Mouse (Mus musculus): ENCODE results near the gene Plxdc2. TPM values are rescaled to one million over a fixed set of nuclear protein-coding genes. Genes with fewer than 3 reads are reported as not detected.

The Plxdc2 gene
- polyA plus RNA-seq, 1 experiment from 2014 or later: 32.1 TPM

- Histone ChIP-seq H3K9ac (no peak overlapping the region), H3K4me2 (replicated peaks) (no peak overlapping the region), H3K36me3 (no peaks in the 10 kb centered on the region), H3K27me3 (no peaks in the 10 kb centered on the region), H3K9me3 (no peaks in the 10 kb centered on the region), H3K4me3 (no peak overlapping the region), H3K27ac (no peak overlapping the region), H3K4me1 (no peaks in the 10 kb centered on the region)
- ATAC-seq (ENCODE audit: insufficient number of reproducible peaks, insufficient read depth, low FRiP score, low TSS enrichment): no peak
- 75% methylated on average over 2 of the region's 2 CpGs for WGBS
Observed at GRCm38 (mm10) chr2:16442643-16443042, 86.5 kb downstream of the Plxdc2 start.

GRCm38 (mm10) chr2:16447936-16448335 is 91.8 kb downstream of the Plxdc2 start:
- Histone ChIP-seq H3K9me3 (no peaks in the 10 kb centered on the region; the same call in 1 of the 2 replicates), H3K4me2 (replicated peaks) (no peak overlapping the region), H3K9ac (no peak overlapping the region), H3K27ac (no peak overlapping the region), H3K27me3 (no peaks in the 10 kb centered on the region), H3K4me3 (no peak overlapping the region), H3K36me3 (no peaks in the 10 kb centered on the region), H3K4me1 (peaks cover 10% of the 10 kb centered on the region)
- ATAC-seq (ENCODE audit: insufficient number of reproducible peaks, insufficient read depth, low FRiP score, low TSS enrichment): no peak
- WGBS: 82% methylated on average over 4 of the region's 4 CpGs

- no peak overlapping the region for H3K4me2 ChIP-seq (replicated peaks)
- no peak overlapping the region for H3K9ac ChIP-seq
- H3K9me3 ChIP-seq: no peaks in the 10 kb centered on the region; the same call in 1 of the 2 replicates
- no peaks in the 10 kb centered on the region for H3K27me3 ChIP-seq
- no peak overlapping the region for H3K4me3 ChIP-seq
- H3K27ac ChIP-seq: peak overlapping the region; percentile 32; the same call in 1 of the 2 replicates
- no peak for ATAC-seq (ENCODE audit: insufficient number of reproducible peaks, insufficient read depth, low FRiP score, low TSS enrichment)
- peaks cover 10% of the 10 kb centered on the region for H3K4me1 ChIP-seq
- H3K36me3 ChIP-seq: no peaks in the 10 kb centered on the region
- WGBS: 37% methylated on average over 7 of the region's 7 CpGs
Observed at GRCm38 (mm10) chr2:16450838-16451665, 94.9 kb downstream of the Plxdc2 start.

- Histone ChIP-seq H3K27me3 (no peaks in the 10 kb centered on the region), H3K27ac (no peak overlapping the region), H3K9ac (no peak overlapping the region), H3K4me1 (peaks cover 15% of the 10 kb centered on the region), H3K4me3 (no peak overlapping the region), H3K4me2 (replicated peaks) (no peak overlapping the region), H3K36me3 (no peaks in the 10 kb centered on the region), H3K9me3 (no peaks in the 10 kb centered on the region; the same call in 1 of the 2 replicates)
- WGBS: 79% methylated on average over 4 of the region's 4 CpGs
- no peak for ATAC-seq (ENCODE audit: insufficient number of reproducible peaks, insufficient read depth, low FRiP score, low TSS enrichment)
Observed at GRCm38 (mm10) chr2:16451666-16452009, 95.5 kb downstream of the Plxdc2 start.

DNA sequence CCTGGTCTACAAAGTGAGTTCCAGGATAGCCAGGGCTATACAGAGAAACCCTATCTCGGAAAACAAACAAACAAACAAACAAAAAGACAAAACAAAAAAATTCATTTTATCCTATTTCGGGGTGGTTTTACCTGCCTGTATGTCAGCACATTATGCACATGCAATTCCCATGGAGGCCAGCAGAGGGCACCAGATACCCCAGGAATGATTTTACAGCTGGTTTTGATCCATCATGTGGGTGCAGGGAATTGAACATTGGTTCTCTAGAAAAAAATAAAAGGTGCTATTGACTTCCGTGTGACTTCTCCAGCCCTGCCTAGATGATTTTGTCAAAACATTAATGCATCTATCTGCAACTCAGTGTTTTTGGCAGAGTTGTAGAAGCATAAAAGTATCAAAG is 96.0 kb downstream of the Plxdc2 start:
- H3K9ac ChIP-seq: no peak overlapping the region
- ATAC-seq (ENCODE audit: insufficient number of reproducible peaks, insufficient read depth, low FRiP score, low TSS enrichment): no peak
- WGBS: 97% methylated on average over 3 of the region's 3 CpGs

DNA sequence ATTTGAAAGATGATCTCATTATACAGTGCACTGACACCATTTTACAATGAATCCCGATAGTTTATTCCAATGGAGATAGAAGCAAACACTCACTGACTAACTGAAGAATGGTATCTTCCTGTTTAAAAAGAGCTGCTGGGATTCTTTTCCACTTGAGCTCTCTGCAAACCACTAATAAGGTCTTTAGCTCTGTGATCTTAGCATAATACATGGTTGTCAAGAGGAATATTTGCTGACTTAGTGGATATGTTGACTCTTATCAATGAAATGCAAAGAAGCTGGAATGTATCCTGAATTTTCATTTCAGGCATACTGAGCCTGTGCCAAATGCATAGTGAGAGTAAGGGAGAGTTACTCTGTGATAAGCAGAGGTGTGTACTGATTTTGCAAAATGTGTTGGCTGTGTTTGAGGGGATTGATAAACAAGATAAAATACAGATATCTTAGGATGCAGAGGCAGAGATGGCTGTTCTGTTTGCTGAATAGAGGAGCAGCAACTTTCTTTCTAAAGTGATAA is 100.2 kb downstream of the Plxdc2 start:
- WGBS: 88% methylated on average over 1 of the region's 1 CpGs
- no peaks in the 10 kb centered on the region for H3K36me3 ChIP-seq
- no peaks in the 10 kb centered on the region for H3K27me3 ChIP-seq
- no peak overlapping the region for H3K9ac ChIP-seq
- no peak overlapping the region for H3K27ac ChIP-seq
- peaks cover 5% of the 10 kb centered on the region for H3K4me1 ChIP-seq
- H3K4me2 ChIP-seq (replicated peaks): no peak overlapping the region
- no peaks in the 10 kb centered on the region; the same call in 1 of the 2 replicates for H3K9me3 ChIP-seq
- ATAC-seq (ENCODE audit: insufficient number of reproducible peaks, insufficient read depth, low FRiP score, low TSS enrichment): no peak
- H3K4me3 ChIP-seq: no peak overlapping the region

More for the DNA sequence above, 96.0 kb downstream of the Plxdc2 start:
- Histone ChIP-seq H3K27me3 (no peaks in the 10 kb centered on the region), H3K36me3 (no peaks in the 10 kb centered on the region), H3K9me3 (no peaks in the 10 kb centered on the region; the same call in 1 of the 2 replicates), H3K27ac (no peak overlapping the region), H3K4me2 (replicated peaks) (no peak overlapping the region), H3K4me1 (peaks cover 15% of the 10 kb centered on the region), H3K4me3 (no peak overlapping the region)

- H3K4me2 ChIP-seq (replicated peaks): no peak overlapping the region
- H3K36me3 ChIP-seq: no peaks in the 10 kb centered on the region
- H3K9ac ChIP-seq: no peak overlapping the region
- no peak overlapping the region for H3K27ac ChIP-seq
- 56% methylated on average over 1 of the region's 1 CpGs for WGBS
- H3K4me1 ChIP-seq: peaks cover 5% of the 10 kb centered on the region; the same call in 1 of the 2 replicates
- no peaks in the 10 kb centered on the region for H3K9me3 ChIP-seq
- no peaks in the 10 kb centered on the region for H3K27me3 ChIP-seq
- no peak overlapping the region for H3K4me3 ChIP-seq
- no peak for ATAC-seq (ENCODE audit: insufficient number of reproducible peaks, insufficient read depth, low FRiP score, low TSS enrichment)
Observed at GRCm38 (mm10) chr2:16459490-16459889, 103.4 kb downstream of the Plxdc2 start.

DNA sequence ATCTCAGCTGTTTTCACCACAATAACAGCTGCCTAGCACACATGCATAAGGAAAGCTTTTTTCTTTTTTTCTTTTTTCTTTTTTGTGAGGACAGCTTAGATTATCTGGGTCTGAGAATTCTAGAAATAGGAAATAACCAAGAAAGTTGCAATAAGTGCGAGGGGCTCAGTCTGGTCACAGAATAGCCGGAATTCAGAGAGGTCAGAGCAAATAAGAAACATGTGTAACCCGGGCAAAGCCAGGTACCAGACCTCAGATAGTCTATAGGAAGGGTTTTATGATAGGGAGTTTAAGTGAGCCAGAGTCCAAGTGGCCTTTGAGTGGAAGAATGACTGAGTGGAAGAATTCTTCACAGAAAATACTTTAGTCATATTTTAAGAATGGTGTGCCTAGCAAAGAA is 114.0 kb downstream of the Plxdc2 start:
- H3K9ac ChIP-seq: no peak overlapping the region
- H3K9me3 ChIP-seq: no peaks in the 10 kb centered on the region
- H3K4me2 ChIP-seq (replicated peaks): no peak overlapping the region
- ATAC-seq (ENCODE audit: insufficient number of reproducible peaks, insufficient read depth, low FRiP score, low TSS enrichment): no peak
- no peaks in the 10 kb centered on the region for H3K27me3 ChIP-seq
- H3K36me3 ChIP-seq: no peaks in the 10 kb centered on the region
- H3K4me3 ChIP-seq: no peak overlapping the region
- WGBS: 23% methylated on average over 3 of the region's 3 CpGs
- 0 out of 2 replicates have a peak, but pooled peaks cover 4% of the 10 kb centered on the region for H3K4me1 ChIP-seq
- H3K27ac ChIP-seq: no peak overlapping the region

DNA sequence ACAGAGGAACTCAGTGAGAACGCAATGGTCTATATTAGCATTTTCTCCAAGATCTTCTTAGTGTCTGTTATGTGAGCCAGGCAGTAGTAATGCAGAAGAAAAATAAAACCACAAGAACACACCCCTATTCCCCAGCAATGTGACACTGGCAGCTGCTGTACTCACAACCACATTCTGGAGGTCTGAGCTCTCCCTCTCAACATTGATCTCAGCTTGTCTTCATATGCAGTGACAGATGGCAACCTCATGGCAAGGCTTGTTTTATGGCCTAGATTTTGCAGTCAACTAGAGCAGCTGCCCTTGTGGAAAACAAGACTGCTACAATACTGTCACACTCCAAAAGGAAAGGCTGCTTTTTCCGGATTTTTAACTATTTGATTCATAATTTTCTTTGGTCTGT is 127.8 kb downstream of the Plxdc2 start:
- H3K36me3 ChIP-seq: no peaks in the 10 kb centered on the region
- no peak overlapping the region for H3K27ac ChIP-seq
- ATAC-seq (ENCODE audit: insufficient number of reproducible peaks, insufficient read depth, low FRiP score, low TSS enrichment): no peak
- peaks cover 6% of the 10 kb centered on the region; the same call in 1 of the 2 replicates for H3K4me1 ChIP-seq
- no peak overlapping the region for H3K4me3 ChIP-seq
- H3K9me3 ChIP-seq: no peaks in the 10 kb centered on the region
- H3K9ac ChIP-seq: no peak overlapping the region
- no peaks in the 10 kb centered on the region for H3K27me3 ChIP-seq
- H3K4me2 ChIP-seq (replicated peaks): no peak overlapping the region
- WGBS: 60% methylated on average over 2 of the region's 2 CpGs

DNA sequence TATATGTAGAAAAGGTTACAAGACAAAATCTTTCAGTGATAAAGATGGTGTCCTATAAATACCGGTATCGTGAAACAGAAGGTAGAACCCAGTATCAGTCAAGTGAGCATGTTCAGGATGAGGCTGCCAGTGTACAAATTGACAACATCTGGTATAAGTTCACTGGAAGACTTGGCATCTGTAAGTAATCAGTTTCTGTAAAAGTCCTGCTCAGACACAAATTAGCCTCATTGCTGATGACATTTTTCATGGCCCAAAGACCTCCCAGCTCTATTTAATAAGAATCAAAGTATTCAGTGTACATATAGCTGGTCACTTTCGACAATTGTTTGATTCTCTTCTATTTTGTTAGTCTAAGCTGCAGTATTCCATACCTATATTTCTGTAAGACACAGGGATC is 129.9 kb downstream of the Plxdc2 start:
- no peak for ATAC-seq (ENCODE audit: insufficient number of reproducible peaks, insufficient read depth, low FRiP score, low TSS enrichment)

GRCm38 (mm10) chr2:16491242-16491641 is 135.1 kb downstream of the Plxdc2 start:
- WGBS: 70% methylated on average over 3 of the region's 3 CpGs
- no peaks in the 10 kb centered on the region for H3K9me3 ChIP-seq
- no peak overlapping the region for H3K9ac ChIP-seq
- H3K4me1 ChIP-seq: peaks cover under 1% of the 10 kb centered on the region; the same call in 1 of the 2 replicates
- H3K27ac ChIP-seq: no peak overlapping the region
- no peak overlapping the region for H3K4me2 ChIP-seq (replicated peaks)
- no peak for ATAC-seq (ENCODE audit: insufficient number of reproducible peaks, insufficient read depth, low FRiP score, low TSS enrichment)
- H3K36me3 ChIP-seq: no peaks in the 10 kb centered on the region
- H3K4me3 ChIP-seq: no peak overlapping the region
- no peaks in the 10 kb centered on the region for H3K27me3 ChIP-seq

More for the DNA sequence above, 129.9 kb downstream of the Plxdc2 start:
- Histone ChIP-seq H3K9me3 (no peaks in the 10 kb centered on the region), H3K9ac (no peak overlapping the region), H3K4me2 (replicated peaks) (no peak overlapping the region), H3K36me3 (no peaks in the 10 kb centered on the region), H3K4me1 (peaks cover 6% of the 10 kb centered on the region; the same call in 1 of the 2 replicates), H3K27ac (no peak overlapping the region), H3K4me3 (no peak overlapping the region), H3K27me3 (no peaks in the 10 kb centered on the region)
- WGBS: 23% methylated on average over 3 of the region's 3 CpGs

DNA sequence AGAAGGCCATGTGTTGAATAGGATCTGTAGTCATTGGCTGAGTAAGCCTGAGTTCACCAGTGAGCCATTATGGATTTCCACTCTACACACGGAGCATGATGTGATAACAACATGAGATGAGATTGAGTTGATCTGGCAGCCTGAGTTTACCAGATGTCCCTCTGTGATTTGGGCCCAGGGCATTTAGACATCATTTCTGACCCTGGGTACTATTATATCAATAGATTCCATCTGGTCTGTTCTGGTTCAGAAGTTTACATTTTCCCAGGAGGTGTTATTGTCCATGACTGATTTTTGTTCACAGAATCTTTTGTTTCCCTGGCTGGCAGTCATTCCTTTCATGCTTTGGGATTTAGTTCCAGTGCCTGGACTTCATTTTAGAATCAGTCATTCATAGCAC is 146.7 kb downstream of the Plxdc2 start:
- H3K4me3 ChIP-seq: no peak overlapping the region
- H3K27me3 ChIP-seq: no peaks in the 10 kb centered on the region
- no peak overlapping the region for H3K27ac ChIP-seq
- H3K9ac ChIP-seq: no peak overlapping the region
- no peak for ATAC-seq (ENCODE audit: insufficient number of reproducible peaks, insufficient read depth, low FRiP score, low TSS enrichment)
- 18% methylated on average over 1 of the region's 1 CpGs for WGBS
- H3K4me2 ChIP-seq (replicated peaks): no peak overlapping the region
- no peaks in the 10 kb centered on the region for H3K9me3 ChIP-seq
- no peaks in the 10 kb centered on the region for H3K36me3 ChIP-seq
- H3K4me1 ChIP-seq: no peaks in the 10 kb centered on the region

Measured in embryonic facial prominence, embryonic 12.5 days (tissue).